Mouse (Mus musculus) kidney, postnatal 4 days (tissue): ENCODE measurements at regions not wholly inside any gene's neighbourhood (a gene's known extent, or its start where the extent isn't known, plus 50 kb on each side); places are given as distances from the start of the nearest gene placed in this dataset.

Experiments
- DNase-seq, 2 experiments: peaks; one replicate each; pipeline ENCODE4 v3.0.0; 2021; ENCODE audit warnings: mixed read lengths in 2 of 2

- no peak for DNase-seq
Observed at GRCm38 (mm10) chr10:106113083-106113482, 271.9 kb upstream of the Mettl25 start.

DNA sequence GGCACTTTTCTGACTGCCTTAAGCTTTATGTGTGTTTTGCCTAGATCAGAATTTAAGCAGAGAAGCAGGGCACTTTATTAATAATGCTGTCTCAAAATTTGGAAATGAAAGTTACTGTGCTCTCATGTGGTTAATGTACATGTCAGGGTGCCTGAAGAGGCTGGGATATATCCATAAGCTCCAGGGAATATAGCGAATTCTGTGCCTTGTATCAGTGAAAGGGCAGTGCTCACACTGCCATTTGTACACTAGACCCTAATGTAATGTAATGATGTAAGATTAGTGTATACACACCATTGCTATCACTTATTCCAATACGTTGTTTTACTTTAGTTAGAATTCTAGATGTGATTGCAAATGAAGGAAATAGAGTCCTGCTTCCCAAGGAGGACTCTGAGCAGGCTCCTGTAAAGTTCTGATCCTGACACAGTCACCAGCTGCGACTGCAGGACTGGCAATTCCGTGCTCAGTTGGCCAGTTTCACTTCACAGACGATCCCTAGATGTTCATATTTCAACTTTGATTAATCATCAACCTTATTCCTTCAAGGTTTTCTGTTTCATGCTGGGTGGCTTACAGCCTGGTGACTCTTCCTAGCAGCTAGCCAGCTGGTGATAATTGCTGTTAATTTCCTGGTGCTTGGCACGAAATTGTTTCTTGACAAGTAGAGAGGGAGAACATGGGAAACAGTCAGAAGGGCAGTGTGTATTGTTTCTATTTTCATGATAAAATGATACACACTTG is 273.7 kb upstream of the Mettl25 start:
- peak in 1 of 2 experiments; percentile 3 for DNase-seq

GRCm38 (mm10) chr10:106121826-106122225 is 280.6 kb upstream of the Mettl25 start:
- no peak for DNase-seq

DNA sequence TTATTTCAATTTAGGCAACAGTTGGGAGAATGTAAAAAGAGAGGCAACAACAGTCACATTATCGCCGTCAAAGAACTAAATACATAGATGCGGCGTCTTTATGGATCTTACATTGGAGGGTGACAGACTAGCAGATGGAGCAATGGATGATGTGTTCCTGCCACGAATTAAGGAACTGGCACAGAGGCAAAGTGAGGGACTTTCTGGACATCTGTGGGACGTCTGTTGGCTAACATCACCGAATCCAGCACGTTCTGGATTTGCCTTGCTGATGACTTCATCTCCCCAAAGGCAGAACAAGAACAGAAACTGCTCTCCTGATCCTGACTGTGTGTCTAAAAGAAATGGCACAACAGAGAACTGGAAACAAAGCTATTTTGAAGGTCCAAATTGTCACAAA is 281.8 kb upstream of the Mettl25 start:
- no peak for DNase-seq

GRCm38 (mm10) chr10:106172131-106172530 is 298.0 kb upstream of the Ppfia2 start:
- DNase-seq = no peak

DNA sequence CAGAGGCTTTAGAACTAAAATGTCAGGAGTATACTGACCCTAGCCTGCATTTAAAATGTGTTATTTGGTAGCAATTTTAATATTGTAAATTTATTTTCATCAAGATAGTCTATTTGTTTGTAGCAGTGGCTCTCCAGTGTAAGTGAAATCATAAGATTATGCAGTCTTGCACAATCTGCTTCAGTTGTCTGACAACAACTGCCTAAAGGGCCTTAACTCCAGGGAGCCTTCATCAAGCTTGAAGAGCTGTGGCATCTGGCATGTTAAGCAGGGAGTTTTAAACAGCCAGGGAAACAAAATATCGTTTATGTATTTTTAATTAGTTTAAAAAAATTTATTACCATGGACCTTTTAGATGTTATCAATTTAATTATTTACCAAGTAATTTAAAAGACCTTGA is 295.7 kb upstream of the Ppfia2 start:
- no peak for DNase-seq

GRCm38 (mm10) chr10:106179651-106180050 is 290.5 kb upstream of the Ppfia2 start:
- no peak for DNase-seq

GRCm38 (mm10) chr10:106202566-106202965 is 267.6 kb upstream of the Ppfia2 start:
- no peak for DNase-seq

DNA sequence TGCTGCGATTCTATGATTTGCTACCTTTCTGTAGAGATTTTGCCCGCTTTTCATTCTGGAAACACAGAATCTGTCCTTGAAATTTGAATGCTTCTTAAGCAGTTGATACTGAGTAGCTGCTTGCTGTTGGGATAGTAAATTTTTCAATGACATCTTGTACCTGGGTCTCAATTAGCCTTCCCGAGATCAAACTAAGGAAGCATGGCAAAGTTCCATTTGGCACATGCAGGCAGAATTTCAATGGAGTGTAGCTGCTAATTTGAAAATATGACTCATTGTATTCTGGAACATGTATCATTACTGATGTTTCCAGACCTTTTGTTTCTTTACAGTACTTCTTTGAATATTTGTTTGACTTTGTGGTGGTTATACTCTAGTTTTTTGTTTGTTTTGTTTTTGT is 245.9 kb upstream of the Ppfia2 start:
- no peak for DNase-seq

DNA sequence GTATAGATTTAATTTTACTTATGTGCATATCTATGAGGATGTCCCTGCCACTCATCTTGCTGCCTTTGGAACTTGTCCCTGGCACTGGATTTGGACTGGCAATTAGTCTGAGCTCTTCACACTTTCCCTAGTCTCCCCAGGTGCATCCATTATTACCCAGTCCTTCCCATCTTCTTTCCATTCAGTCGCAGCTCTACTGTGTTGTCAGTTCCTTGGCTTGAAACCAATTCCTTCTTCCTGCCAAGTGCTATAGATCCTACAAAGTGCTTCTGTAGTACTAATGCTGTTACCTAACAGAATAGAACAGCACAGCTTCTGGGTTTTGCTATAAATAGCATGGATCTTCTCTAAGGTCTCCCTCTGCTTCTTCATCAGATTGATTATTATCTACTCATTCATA is 228.0 kb upstream of the Ppfia2 start:
- no peak for DNase-seq

DNA sequence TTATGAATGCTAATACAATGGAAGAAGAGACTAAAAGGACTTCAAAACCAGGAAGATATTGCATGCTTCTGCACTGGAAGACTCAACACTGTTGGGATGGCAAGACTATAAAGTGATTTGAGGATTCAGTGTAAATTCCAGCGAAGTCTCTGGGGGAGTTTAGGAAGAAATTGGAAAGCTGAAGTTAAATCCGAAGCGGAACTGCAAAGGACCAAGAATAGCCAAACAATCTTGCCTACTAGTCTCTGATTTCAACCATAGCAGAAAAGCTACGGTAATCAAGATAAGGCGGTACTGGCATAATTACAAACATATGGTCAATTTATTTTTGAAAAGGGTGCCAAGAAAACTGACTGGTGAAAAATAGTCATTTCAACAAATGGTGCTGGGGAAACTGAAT is 216.0 kb upstream of the Ppfia2 start:
- no peak for DNase-seq

DNA sequence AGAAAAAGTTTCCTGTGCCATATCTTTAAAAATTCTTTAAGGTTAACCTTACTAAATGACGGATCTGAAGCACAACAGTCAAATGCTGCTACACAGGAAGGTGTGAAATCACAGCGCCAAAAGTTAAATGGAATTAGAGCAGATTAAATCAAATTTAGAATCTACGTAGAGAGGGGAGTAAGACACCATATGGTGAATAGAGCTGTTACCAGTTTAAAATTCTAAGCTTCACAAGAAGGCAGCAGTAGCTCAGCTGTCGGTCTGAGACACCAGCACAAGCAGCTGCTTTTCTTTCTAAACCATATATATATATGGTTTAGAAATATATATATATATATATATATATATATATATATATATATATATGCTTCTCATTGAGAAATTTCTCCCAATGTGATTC is 210.3 kb upstream of the Ppfia2 start:
- no peak for DNase-seq

DNA sequence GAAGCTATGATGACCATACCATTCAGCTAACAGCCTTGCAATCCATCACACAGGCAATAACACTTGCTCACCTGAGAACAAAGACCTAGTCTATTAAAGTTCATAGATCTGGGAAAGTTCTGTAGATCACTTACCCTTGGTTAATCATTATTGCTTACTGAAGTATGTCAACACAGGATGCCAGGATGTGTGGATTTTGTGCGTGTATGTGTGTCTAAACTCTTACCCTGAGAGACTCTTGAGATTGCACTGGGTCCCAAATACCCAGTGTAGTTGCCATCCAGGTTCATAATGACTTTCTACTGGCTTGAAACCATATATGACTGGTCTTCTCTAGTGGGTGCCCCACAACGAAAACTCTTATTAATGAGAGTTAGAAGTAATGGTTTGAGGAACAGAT is 196.8 kb upstream of the Ppfia2 start:
- DNase-seq = no peak

DNA sequence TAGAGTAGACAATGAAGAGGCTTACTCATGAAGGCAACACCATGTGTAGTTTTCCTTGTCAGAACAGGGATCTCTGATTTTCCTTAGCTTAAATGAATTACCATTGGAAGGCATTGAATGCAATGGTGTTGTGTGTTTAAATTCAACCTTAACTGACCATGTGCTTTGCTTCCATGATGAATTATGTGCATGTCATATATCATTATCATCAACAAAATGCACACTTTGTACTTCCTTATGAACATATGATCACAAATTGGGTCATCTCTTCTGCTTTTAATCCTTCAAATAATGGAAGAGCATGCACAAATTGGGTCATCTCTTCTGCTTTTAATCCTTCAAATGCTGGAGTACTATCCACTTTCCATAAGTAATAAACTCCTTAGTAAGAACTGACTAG is 180.2 kb upstream of the Ppfia2 start:
- no peak for DNase-seq

DNA sequence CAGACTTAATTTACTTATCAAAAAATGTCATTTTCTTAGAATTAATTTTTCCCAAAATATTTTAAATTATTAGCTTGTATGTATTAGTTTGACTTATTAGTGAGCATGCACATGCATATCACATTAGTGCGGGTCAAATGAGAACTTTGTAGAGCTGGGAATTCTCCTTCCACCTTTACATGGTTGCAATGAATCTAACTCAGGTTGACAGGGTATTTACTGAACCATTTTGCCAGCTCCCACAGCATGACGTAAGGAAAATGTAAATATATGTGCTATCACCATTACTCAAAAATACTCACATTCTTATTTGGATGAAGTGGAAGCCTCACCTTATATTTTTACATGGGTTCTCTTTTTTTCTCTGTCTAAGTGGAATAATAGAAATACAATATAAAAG is 179.4 kb upstream of the Ppfia2 start:
- no peak for DNase-seq

- no peak for DNase-seq
Observed at GRCm38 (mm10) chr10:106295501-106295900, 174.6 kb upstream of the Ppfia2 start.

- DNase-seq = no peak
Observed at GRCm38 (mm10) chr10:106335166-106335565, 135.0 kb upstream of the Ppfia2 start.

- no peak for DNase-seq
Observed at GRCm38 (mm10) chr10:106351663-106352062, 118.5 kb upstream of the Ppfia2 start.

DNA sequence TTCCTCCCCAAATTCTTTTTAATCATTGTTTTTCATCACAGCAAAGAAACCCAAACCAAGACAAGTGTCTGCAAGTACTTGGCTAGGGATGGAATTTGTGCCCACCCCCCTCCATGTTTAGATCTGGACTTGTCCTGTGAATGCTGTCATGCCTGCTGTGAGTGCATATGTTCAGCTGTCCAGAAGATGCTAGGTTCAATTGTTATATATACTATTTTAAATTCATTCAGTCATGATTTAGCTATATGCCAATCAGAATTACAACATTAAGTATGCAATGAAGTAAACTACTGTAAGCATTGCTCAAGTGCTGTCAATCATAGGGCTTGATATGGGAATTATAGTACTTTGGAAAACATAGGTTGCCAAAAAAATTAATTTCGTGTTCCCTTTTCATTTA is 94.5 kb upstream of the Ppfia2 start:
- DNase-seq = no peak

- DNase-seq = no peak
Observed at GRCm38 (mm10) chr10:106376161-106376560, 94.0 kb upstream of the Ppfia2 start.

- DNase-seq = no peak
Observed at GRCm38 (mm10) chr10:106380628-106381027, 89.5 kb upstream of the Ppfia2 start.

- DNase-seq = no peak
Observed at GRCm38 (mm10) chr10:106408705-106409104, 61.4 kb upstream of the Ppfia2 start.

GRCm38 (mm10) chr10:106413181-106413580 is 57.0 kb upstream of the Ppfia2 start:
- DNase-seq = no peak

GRCm38 (mm10) chr10:106414990-106415389 is 55.1 kb upstream of the Ppfia2 start:
- DNase-seq = no peak

DNA sequence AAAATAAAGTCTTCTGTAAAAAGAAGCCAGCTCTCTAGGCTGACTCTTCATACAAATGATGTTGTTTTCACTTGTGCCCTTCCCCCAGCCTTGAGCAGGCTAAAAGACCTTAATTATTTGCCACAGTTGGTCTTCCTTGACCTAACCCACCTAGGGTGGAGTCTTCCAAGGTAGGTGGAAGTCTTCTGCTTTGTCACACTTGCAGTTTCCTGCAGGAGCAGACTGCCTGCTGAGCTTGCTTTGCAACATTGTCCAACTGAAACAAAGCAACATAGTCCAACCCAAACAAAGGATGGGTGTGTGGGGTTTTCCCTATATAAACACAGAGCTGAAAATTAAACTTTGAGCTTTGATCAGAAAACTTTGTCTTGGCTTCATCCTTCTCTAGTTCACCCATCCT is 53.0 kb upstream of the Ppfia2 start:
- DNase-seq = no peak
